Mouse (Mus musculus) heart, embryonic 13.5 days (tissue): ENCODE results near the gene Creb3. TPM values are rescaled to one million over a fixed set of nuclear protein-coding genes. Genes with fewer than 3 reads are reported as not detected.

Source experiments
- ATAC-seq: fragments of 200-750 bp; cut with Nextera tagmentation; 2 replicates; pipeline ENCODE4 v1.8.0; 2017; ENCODE audit warnings: moderate TSS enrichment; ENCODE audit not compliant: insufficient number of reproducible peaks, low FRiP score, low TSS enrichment; ENCODE audit errors: extremely low read depth
- H3K27ac ChIP-seq: fragments of 300-500 bp; sonication (generic); replicated peaks from 2 replicates; pipeline ENCODE4 v1.5.1; 2015; ENCODE audit warnings: moderate library complexity, mild to moderate bottlenecking, inconsistent platforms
- H3K27me3 ChIP-seq: fragments of 300-500 bp; sonication (generic); replicated peaks from 2 replicates; pipeline ENCODE4 v1.6.1; 2015; ENCODE audit warnings: mild to moderate bottlenecking, inconsistent platforms
- H3K36me3 ChIP-seq: fragments of 300-500 bp; sonication (generic); 2 replicates; pipeline ENCODE4 v1.6.1; 2015; ENCODE audit warnings: mild to moderate bottlenecking, inconsistent platforms
- H3K4me1 ChIP-seq: fragments of 300-500 bp; sonication (generic); 2 replicates; pipeline ENCODE4 v1.6.1; 2015; ENCODE audit warnings: inconsistent platforms
- H3K4me2 ChIP-seq: fragments of 300-500 bp; sonication (generic); 2 replicates; pipeline ENCODE4 v1.6.1; 2015; ENCODE audit warnings: inconsistent platforms, mild to moderate bottlenecking, moderate library complexity
- H3K4me3 ChIP-seq: fragments of 300-500 bp; sonication (generic); 2 replicates; pipeline ENCODE4 v1.5.1; 2015; ENCODE audit warnings: moderate library complexity, mild to moderate bottlenecking, inconsistent platforms
- H3K9ac ChIP-seq: fragments of 300-500 bp; sonication (generic); 2 replicates; pipeline ENCODE4 v1.6.1; 2015; ENCODE audit warnings: inconsistent platforms, mild to moderate bottlenecking, moderate library complexity
- H3K9me3 ChIP-seq: fragments of 300-500 bp; sonication (generic); 2 replicates; pipeline ENCODE4 v1.6.1; 2016; ENCODE audit warnings: inconsistent platforms
- WGBS: fragments of 180-500 bp; shearing (Covaris S2); methylation state at CpG from one replicate; pipeline ENCODE4 v1.1.7; 2015; ENCODE audit warnings: mixed read lengths; 5-methylcytosine and 5-hydroxymethylcytosine counted together
- polyA plus RNA-seq: library from polyadenylated mRNA; unstranded; fragments of >200 nt; fragmentation: Nextera tagmentation; extraction: Ambion mirVana; gene quantifications from 2 replicates; pipeline ENCODE4 v1.2.1, GENCODE M21; 2015

Creb3 gene
- polyA plus RNA-seq: 57.8 and 59.1 TPM in 2 replicates

- WGBS: under 1% methylated on average over 61 of the region's 62 CpGs
- Histone ChIP-seq H3K4me1 (peaks cover 55% of the 10 kb centered on the region), H3K9me3 (no peaks in the 10 kb centered on the region), H3K4me3 (peak within 1 kb of the TSS; percentile 85), H3K36me3 (peaks cover 43% of the 10 kb centered on the region), H3K9ac (peak within 1 kb of the TSS; percentile 98), H3K27me3 (no peaks in the 10 kb centered on the region), H3K4me2 (peak within 1 kb of the TSS; percentile 86), H3K27ac (peak within 1 kb of the TSS; percentile 100)
- ATAC-seq: peak; percentile 81
These were observed at the start of gene Creb3, which contains the start of gene Tln1 for GRCm38 (mm10) chr4:43561997-43562768. Gene Creb3, plus strand, starts transcription at chr4:43562332. Gene Tln1, minus strand, starts transcription at chr4:43562691.

GRCm38 (mm10) chr4:43512653-43513052 lies 49.5 kb upstream of the Creb3 start:
- 43% methylated on average over 7 of the region's 7 CpGs for WGBS
- H3K4me1 ChIP-seq: peaks cover 59% of the 10 kb centered on the region
- H3K36me3 ChIP-seq: peaks cover 34% of the 10 kb centered on the region
- no peak overlapping the region for H3K27ac ChIP-seq
- H3K4me3 ChIP-seq: no peak overlapping the region
- no peaks in the 10 kb centered on the region for H3K9me3 ChIP-seq
- no peak overlapping the region for H3K9ac ChIP-seq
- no peak overlapping the region for H3K4me2 ChIP-seq
- ATAC-seq: no peak
- 0 out of 2 replicates have a peak, but pooled peaks cover 2% of the 10 kb centered on the region for H3K27me3 ChIP-seq

- Histone ChIP-seq H3K4me3 (no peak overlapping the region), H3K4me1 (peaks cover 57% of the 10 kb centered on the region)
- no peak for ATAC-seq
These were observed 48.8 kb upstream of the Creb3 start for GRCm38 (mm10) chr4:43513300-43513699.

GRCm38 (mm10) chr4:43513791-43514190 lies 48.3 kb upstream of the Creb3 start:
- Histone ChIP-seq H3K27ac (no peak overlapping the region), H3K9me3 (no peaks in the 10 kb centered on the region), H3K36me3 (peaks cover 45% of the 10 kb centered on the region), H3K27me3 (peaks cover 2% of the 10 kb centered on the region; the same call in 1 of the 2 replicates), H3K4me3 (no peak overlapping the region), H3K4me1 (peaks cover 59% of the 10 kb centered on the region), H3K4me2 (no peak overlapping the region), H3K9ac (no peak overlapping the region)
- 48% methylated on average over 4 of the region's 4 CpGs for WGBS
- no peak for ATAC-seq

More at GRCm38 (mm10) chr4:43513300-43513699, 48.8 kb upstream of the Creb3 start:
- no peaks in the 10 kb centered on the region; the same call in 1 of the 2 replicates for H3K27me3 ChIP-seq
- WGBS: 79% methylated on average over 4 of the region's 4 CpGs
- H3K36me3 ChIP-seq: peaks cover 40% of the 10 kb centered on the region
- H3K9ac ChIP-seq: no peak overlapping the region
- no peak overlapping the region for H3K27ac ChIP-seq
- H3K4me2 ChIP-seq: no peak overlapping the region
- no peaks in the 10 kb centered on the region for H3K9me3 ChIP-seq

GRCm38 (mm10) chr4:43515764-43516708 lies 46.1 kb upstream of the Creb3 start:
- Histone ChIP-seq H3K4me2 (no peak overlapping the region), H3K9ac (no peak overlapping the region), H3K4me3 (no peak overlapping the region), H3K27me3 (peaks cover 9% of the 10 kb centered on the region; the same call in 1 of the 2 replicates), H3K4me1 (peaks cover 74% of the 10 kb centered on the region), H3K9me3 (no peaks in the 10 kb centered on the region), H3K27ac (no peak overlapping the region), H3K36me3 (peaks cover 53% of the 10 kb centered on the region)
- 57% methylated on average over 11 of the region's 11 CpGs for WGBS
- ATAC-seq: no peak

GRCm38 (mm10) chr4:43519551-43519950 lies 42.6 kb upstream of the Creb3 start:
- peaks cover 79% of the 10 kb centered on the region for H3K4me1 ChIP-seq
- peaks cover 50% of the 10 kb centered on the region for H3K36me3 ChIP-seq
- H3K27ac ChIP-seq: no peak overlapping the region
- 30% methylated on average over 10 of the region's 10 CpGs for WGBS
- H3K27me3 ChIP-seq: peaks cover 31% of the 10 kb centered on the region
- no peaks in the 10 kb centered on the region for H3K9me3 ChIP-seq
- H3K4me3 ChIP-seq: peak overlapping the region; percentile 60
- H3K9ac ChIP-seq: peak overlapping the region; percentile 87
- ATAC-seq: no peak
- peak overlapping the region; percentile 76 for H3K4me2 ChIP-seq

GRCm38 (mm10) chr4:43519956-43520355 lies 42.2 kb upstream of the Creb3 start:
- peak overlapping the region; percentile 90 for H3K27ac ChIP-seq
- 10% methylated on average over 6 of the region's 6 CpGs for WGBS
- no peak for ATAC-seq
- H3K4me2 ChIP-seq: peak overlapping the region; percentile 76
- peaks cover 75% of the 10 kb centered on the region for H3K4me1 ChIP-seq
- H3K9me3 ChIP-seq: no peaks in the 10 kb centered on the region
- H3K4me3 ChIP-seq: peak overlapping the region; percentile 60
- H3K9ac ChIP-seq: peak overlapping the region; percentile 87
- H3K27me3 ChIP-seq: peaks cover 31% of the 10 kb centered on the region
- H3K36me3 ChIP-seq: peaks cover 47% of the 10 kb centered on the region

- WGBS: 64% methylated on average over 5 of the region's 5 CpGs
- Histone ChIP-seq H3K4me1 (peaks cover 30% of the 10 kb centered on the region), H3K4me2 (no peak overlapping the region), H3K36me3 (peaks cover 27% of the 10 kb centered on the region), H3K27me3 (peaks cover 14% of the 10 kb centered on the region), H3K4me3 (no peak overlapping the region), H3K27ac (no peak overlapping the region), H3K9ac (no peak overlapping the region), H3K9me3 (no peaks in the 10 kb centered on the region; the same call in 1 of the 2 replicates)
- ATAC-seq: no peak
These were observed 34.3 kb upstream of the Creb3 start for GRCm38 (mm10) chr4:43527880-43528279.

- Histone ChIP-seq H3K27ac (no peak overlapping the region), H3K36me3 (peaks cover 33% of the 10 kb centered on the region), H3K9ac (no peak overlapping the region), H3K4me3 (no peak overlapping the region), H3K27me3 (peaks cover 12% of the 10 kb centered on the region), H3K9me3 (no peaks in the 10 kb centered on the region; the same call in 1 of the 2 replicates), H3K4me2 (no peak overlapping the region), H3K4me1 (peaks cover 27% of the 10 kb centered on the region)
- no peak for ATAC-seq
- WGBS: 73% methylated on average over 9 of the region's 9 CpGs
These were observed 33.6 kb upstream of the Creb3 start for GRCm38 (mm10) chr4:43528487-43528886.

GRCm38 (mm10) chr4:43530081-43530501 lies 32.0 kb upstream of the Creb3 start:
- peak overlapping the region; percentile 59 for H3K27ac ChIP-seq
- WGBS: 28% methylated on average over 8 of the region's 8 CpGs
- 0 out of 2 replicates have a peak, but pooled peaks cover 4% of the 10 kb centered on the region for H3K27me3 ChIP-seq
- H3K36me3 ChIP-seq: peaks cover 49% of the 10 kb centered on the region
- ATAC-seq: no peak
- H3K4me3 ChIP-seq: no peak overlapping the region
- H3K9me3 ChIP-seq: no peaks in the 10 kb centered on the region; the same call in 1 of the 2 replicates
- H3K9ac ChIP-seq: no peak overlapping the region
- peaks cover 19% of the 10 kb centered on the region for H3K4me1 ChIP-seq
- no peak overlapping the region for H3K4me2 ChIP-seq

- H3K9ac ChIP-seq: no peak overlapping the region
- H3K36me3 ChIP-seq: peaks cover 54% of the 10 kb centered on the region
- H3K4me2 ChIP-seq: no peak overlapping the region
- no peak for ATAC-seq
- H3K27me3 ChIP-seq: 0 out of 2 replicates have a peak, but pooled peaks cover 4% of the 10 kb centered on the region
- H3K4me1 ChIP-seq: peaks cover 19% of the 10 kb centered on the region
- no peaks in the 10 kb centered on the region; the same call in 1 of the 2 replicates for H3K9me3 ChIP-seq
- 13% methylated on average over 7 of the region's 7 CpGs for WGBS
- peak overlapping the region; percentile 59 for H3K27ac ChIP-seq
- no peak overlapping the region for H3K4me3 ChIP-seq
These were observed 31.6 kb upstream of the Creb3 start for GRCm38 (mm10) chr4:43530581-43530980.
